Mouse (Mus musculus) left cerebral cortex, adult 8-10 months (tissue): ENCODE results near the gene Galnt2. TPM values are rescaled to one million over a fixed set of nuclear protein-coding genes. Genes with fewer than 3 reads are reported as not detected.

ENCODE experiments used
- DNase-seq, 2 experiments: peaks; one replicate each; pipeline ENCODE4 v3.0.0; 2022; ENCODE audit warnings: low spot score in 2 of 2
- total RNA-seq, 4 experiments: library from RNA; stranded (reverse); gene quantifications; 2 replicates each; pipeline ENCODE4 v1.2.4; 2022

The Galnt2 gene
- total RNA-seq, 4 experiments from 2014 or later, result 34.5 to 49.5 (median 39.8) TPM

DNA sequence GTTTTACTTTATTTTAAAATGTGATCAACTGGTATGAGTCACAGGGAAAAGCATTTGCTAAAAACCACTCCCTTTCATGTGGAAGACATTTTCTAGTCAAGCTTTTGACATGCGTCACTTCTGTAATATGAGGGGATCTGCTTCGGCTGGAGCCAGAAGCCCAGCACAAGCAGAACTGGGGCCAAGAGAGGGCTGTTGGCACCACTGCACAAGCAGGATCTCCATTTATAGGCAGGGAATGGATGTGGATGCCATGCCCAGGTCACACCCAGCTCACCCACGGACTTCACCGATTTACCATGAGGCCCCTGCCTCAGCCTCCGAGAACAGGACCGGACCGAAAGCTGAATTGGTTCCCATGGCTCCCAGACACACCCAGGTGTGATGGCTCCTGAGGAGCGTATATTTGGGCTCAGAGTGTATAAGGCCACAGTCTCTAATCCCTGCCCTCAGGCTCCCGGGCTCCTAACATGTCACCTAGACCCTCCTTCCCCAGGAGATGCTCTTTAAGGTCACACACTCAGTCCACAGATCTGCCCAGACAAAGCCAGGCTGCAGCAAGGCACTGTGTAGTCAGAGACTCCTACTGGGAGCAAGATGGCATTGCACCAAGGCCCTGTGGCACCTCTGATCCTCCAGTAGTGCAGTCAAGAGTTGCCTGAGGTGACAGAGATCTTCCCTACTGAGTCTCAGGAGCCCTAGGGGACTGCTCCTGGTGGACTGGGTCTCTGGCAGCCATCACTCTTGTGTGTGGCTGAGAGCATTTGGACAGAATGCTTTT lies 59.9 kb downstream of the Galnt2 start:
- DNase-seq, result no peak

- DNase-seq, result no peak
Observed at GRCm38 (mm10) chr8:124291693-124292092, 60.5 kb downstream of the Galnt2 start.

GRCm38 (mm10) chr8:124292965-124293364 lies 61.8 kb downstream of the Galnt2 start:
- DNase-seq, result no peak

GRCm38 (mm10) chr8:124294425-124294824 lies 63.2 kb downstream of the Galnt2 start:
- no peak for DNase-seq

DNA sequence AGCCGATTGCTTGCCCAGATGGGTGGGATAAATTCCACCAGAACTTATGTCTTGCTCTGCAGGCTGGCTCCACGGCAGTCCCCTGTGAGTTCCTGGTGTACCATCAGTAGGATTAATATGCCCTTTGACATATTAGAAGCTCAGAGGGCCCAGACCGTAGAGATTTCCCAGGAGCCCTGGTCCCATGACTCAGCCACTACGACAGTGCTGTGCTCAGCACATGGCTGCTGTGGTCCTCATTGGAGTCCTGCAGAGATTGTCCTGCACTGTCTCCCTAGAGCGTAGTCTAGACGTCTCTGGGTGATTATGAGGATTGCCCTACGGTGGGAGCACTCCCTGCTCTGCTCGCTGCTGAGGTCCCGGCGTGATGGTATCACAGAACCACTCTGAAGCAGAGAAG lies 63.7 kb downstream of the Galnt2 start:
- DNase-seq, result no peak

DNA sequence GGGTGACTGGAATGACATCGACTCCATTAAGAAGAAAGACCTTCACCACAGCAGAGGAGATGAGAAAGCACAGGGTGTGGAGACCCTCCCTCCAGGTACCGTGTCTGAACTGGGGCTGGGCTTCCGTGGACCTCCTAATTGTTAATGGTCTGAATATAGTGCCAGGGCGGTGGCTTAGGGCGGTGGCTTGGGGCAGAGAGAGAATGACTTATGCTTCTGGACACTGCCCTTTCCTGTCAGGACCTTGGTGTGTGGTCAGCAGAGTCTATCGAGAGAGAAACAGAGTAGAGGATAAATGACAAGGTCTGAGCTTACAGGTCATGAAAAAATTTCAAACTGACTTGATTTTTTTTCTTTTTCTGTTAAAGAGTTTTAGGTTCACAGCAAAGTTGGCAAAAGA lies 64.2 kb downstream of the Galnt2 start:
- DNase-seq, result no peak

- DNase-seq, result no peak
Observed at GRCm38 (mm10) chr8:124301512-124301911, 70.3 kb downstream of the Galnt2 start.

GRCm38 (mm10) chr8:124301935-124302555 lies 70.9 kb downstream of the Galnt2 start:
- no peak for DNase-seq

DNA sequence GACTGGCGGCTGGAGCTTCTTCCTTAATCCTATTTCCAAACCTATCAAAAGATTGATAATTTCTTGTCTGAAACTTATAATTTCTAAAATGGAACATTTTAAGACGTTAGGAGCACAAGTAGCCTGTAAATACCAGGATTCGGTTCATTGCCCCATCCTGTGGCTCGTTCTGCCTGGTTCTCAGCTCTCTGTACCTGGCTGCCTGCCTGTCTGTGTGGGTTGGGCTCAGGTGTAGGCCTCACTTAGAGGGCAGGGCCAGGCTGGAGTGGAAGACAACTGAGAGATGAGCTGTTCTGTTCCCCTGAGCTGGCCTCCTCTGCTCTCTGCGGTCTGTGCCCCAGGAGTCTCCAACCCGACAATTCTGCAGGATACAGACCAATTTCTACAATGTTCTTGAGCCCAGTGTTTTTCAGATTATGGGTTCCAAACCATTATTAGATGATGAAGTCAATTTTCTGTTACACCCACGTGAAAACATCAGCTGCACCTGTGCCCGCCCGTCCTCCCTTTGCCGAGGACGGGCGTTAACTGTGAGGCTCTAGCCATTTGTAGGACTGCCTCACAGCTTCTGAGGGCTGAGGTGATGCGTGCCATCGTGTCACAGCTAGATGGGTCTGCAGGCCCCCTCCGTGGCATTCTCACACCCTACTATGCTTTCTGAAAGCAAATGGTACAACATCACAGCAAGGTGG lies 72.2 kb downstream of the Galnt2 start:
- no peak for DNase-seq

- DNase-seq, result no peak
Observed at GRCm38 (mm10) chr8:124304141-124304540, 73.0 kb downstream of the Galnt2 start.

DNA sequence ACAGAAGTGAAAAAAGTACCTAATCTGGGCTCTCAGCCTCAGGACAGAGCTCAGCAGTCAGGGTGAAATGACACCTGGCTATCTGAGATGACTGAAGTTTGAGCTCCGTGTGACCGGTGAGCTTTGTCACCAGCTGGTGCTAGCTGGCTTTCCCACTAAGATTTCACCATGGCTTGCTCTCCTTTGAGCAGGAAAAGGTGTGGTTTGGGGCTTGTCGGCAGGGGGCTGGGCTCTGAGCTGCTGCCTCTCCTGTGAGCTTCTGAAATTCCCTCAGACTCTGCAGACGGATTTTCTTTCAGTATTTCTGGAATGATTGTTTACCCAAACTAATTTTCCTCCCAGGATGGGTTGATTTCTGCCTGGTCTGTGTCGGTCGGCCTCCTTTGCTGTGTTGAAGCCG lies 75.4 kb downstream of the Galnt2 start:
- no peak for DNase-seq

DNA sequence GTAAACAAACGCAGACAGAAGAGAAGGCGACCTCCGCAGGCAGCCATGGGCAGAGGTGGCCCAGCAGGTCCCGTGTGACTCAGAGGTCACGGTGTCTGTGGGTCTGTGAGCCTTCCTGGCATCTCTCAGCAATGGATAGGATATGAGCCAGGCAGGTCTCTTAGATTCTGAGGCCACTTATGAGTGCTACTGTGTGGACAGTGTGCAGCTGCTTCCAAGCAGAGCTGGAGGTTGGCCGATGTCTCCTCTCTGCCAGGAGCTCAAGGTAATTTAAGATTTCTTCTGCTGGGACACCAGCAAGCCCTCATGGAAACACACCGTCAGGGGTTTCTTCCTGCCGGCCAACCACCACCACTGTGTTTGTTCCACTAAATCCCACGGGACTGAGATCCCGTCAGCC lies 76.5 kb downstream of the Galnt2 start:
- DNase-seq, result no peak

- DNase-seq, result no peak
Observed at GRCm38 (mm10) chr8:124310509-124310908, 79.3 kb downstream of the Galnt2 start.

- DNase-seq, result no peak
Observed at GRCm38 (mm10) chr8:124311111-124311510, 79.9 kb downstream of the Galnt2 start.

DNA sequence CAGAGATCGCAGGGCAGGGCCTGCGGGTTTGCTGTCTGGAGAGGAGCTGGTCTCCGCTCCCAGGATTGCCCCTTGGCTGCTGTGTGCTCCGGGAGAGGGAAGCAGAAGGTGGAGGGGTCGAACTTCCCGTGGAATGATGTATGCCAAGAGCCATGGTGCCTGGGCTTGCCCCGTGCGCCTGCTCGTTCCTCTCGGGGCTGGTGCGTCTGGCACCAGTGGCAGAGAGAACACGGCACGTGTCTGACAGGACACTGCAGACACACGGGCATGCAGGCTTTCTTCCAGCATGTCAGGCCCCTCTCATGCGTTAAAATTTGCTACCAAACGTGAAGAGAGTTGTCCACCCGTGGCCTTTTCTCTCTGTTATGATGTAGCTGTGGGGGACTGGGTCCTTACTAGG lies 80.5 kb downstream of the Galnt2 start:
- no peak for DNase-seq

DNA sequence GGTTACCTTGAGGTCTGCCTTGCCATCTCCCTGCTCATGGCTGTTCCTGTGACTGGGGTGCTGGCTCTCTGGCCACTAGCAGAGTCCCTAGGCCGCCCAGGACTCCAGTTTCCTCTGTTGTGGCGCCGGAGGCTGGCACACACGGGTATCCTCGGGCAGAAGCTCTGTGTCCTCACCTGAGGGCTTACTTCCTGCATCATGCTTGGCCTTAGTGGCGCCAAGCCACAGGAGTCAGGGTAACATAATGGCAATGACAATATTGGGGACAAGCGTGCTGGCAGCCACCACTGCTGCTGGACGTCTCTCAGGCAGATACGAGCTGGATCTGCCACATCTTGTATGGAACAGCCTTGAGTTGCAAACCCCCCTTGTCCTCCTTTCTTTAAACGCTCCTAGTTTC lies 81.0 kb downstream of the Galnt2 start:
- DNase-seq, result no peak

DNA sequence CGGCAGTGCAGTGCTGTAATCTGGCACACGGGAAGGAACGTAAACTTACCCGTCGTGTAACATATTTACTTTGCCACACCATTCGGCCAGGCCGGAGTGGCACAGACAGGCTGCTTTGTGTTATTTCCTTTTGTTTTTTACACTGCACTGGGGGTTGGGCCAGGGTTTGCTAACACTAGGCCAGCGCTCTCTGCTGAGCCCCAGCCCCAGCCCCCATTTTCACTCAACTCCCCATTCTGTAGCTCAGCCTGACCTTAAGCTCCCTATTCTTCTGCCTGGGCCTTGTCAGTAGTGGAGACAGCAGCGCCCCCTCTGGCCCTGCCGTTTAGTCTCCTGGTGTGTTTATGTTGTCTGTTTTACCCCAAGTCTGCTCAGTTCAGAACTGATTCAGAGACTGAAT lies 83.6 kb downstream of the Galnt2 start:
- no peak for DNase-seq

DNA sequence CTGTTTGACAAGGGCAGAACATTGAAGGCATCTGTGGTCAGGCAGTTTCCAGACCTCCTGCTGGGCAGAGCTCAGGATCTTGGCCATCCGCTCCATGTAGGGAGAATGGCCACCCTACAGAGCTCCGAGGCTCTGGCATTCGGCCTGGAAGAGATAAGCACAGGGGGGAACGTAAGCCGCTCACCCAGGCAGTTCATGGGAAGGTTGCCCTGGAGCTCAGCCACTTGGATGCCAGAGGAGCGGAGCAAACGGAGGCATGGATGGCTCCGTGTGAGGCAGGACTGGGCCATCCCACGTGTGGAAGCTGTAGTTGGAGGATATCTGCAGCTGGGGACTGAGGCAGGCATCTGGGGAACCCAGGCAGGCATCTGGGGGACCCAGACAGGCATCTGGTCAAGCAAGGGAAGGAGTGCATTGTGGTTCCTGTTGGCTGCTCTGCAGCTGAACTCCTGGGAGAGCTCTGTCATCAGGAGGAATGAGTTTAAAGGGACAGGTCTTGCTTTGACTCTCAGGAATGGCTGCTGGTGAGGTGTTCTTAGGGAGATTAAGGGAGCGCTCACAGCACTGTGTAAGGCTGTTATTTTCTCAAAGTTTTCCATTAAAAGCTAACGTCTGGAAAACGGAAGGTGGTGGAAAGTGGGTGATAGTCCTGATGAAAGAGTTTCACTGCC lies 85.4 kb downstream of the Galnt2 start:
- DNase-seq, result no peak

DNA sequence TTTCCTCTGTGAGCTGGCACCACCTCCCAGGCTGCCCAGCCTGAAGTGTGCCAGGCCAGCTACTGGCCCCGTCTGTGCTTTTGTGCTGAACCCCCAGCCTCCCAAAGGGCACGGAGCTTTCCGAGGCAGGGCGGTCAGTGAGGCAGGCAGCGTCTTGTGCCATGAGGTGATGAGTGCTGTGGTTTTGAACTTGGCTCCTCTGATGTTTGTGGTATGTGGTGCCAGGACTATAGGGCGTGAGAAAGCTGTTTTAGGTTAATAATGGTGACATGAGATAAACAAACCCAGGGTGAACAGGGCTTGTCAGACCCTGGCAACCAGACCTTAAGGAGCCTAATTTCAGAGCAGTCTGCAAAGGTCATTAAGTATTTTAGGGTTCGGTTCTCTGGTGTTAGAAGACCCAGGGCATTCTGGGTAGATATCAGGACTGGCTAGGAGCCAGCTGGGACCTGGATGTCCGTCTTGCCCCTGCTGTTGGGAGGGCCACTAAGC lies 86.0 kb downstream of the Galnt2 start:
- no peak for DNase-seq

- no peak for DNase-seq
Observed at GRCm38 (mm10) chr8:124317821-124318220, 86.6 kb downstream of the Galnt2 start.

DNA sequence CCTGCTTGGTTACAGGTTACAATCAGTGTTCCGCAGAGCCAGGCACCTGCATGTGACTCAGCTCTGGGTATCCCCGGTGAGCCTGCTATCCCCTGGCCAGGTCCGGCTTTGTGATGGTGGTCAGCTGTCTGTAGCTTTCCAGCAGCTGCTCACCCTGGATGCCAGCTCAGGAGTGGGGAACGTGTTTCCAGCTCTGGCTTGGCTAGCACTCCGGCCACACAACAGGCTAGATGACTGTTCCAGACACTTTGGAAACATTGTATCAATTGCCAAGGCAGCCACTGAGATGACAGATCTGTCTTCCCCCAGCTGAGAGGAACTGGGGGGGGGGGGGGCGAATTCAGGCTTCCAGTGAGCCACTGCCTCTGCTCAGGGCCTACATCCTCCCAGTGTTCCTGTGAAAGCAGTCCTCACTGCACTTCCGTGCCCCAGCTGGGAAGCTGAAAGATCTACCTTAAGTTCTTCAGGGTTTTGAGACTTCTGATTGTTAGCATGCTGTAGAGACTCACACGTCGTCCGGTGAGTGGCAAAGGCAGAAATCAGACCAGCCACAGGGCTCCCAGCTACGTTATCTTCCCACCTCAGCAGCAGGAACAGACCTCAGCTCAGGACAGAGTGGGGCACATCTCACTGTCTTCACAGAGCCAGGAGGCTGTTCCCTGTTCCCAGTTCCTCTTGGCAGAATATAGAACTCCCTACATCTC lies 87.6 kb downstream of the Galnt2 start:
- DNase-seq, result no peak
